Mouse (Mus musculus): Measurements from ENCODE around the gene Trim37. TPM values are rescaled to one million over a fixed set of nuclear protein-coding genes. Genes with fewer than 3 reads are reported as not detected.

Trim37 gene
- polyA plus RNA-seq (2015; fragmentation: Nextera tagmentation; extraction: Ambion mirVana), result 82.2 and 87.3 TPM in 2 replicates

DNA sequence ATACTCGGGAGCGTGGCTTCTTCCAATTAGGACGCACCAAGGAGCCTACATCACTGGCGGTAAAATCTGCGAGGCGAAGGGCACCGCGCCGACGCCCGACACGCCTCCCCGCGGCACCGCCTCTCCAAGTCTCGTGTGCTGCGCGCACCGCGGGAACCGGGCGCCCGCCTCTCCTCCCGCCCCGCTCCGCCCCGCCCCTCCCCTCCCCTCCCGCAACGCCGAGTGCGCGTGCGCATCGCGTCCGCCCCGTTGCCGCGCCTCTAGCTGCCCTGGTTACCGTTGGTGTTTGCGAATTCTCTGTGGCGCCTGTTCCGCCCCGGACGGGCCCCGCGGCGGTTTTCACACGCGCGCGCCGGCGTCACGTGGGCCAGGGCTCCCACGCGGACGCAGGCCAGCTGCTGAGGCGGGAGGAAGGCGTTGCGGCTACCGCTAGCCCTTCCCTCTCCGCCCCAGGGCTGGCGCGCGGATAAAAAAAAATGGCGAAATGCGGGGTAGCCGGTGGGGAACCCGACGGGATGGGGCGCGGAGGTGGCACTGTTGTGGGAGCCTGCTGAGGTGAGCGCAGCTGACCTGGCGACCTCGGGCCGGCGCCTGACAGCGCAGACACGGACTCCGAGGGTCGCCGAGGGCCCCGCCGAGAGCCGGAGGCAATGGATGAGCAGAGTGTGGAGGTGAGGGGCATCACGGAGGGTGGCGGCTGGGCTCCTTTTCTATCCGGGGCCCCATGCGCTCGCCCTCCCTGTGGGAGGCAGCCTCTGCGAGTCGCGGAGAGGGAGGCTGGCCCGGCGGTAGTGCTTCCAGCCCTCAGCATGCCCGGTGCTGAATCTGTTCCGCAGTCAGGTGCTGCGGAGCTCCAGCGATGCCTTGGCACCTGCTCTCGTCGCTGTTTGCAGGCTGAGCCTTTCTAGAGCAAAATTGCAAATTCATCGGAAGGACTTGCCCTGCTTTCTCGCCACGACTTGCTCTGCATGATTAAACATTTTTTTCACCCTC, at the start of gene Trim37:
Trim37 (plus strand) TSS at position 254 of the 993 bp plus-strand sequence.
- ATAC-seq, result peak; percentile 93
- under 1% methylated on average over 95 of the region's 105 CpGs for WGBS

DNA sequence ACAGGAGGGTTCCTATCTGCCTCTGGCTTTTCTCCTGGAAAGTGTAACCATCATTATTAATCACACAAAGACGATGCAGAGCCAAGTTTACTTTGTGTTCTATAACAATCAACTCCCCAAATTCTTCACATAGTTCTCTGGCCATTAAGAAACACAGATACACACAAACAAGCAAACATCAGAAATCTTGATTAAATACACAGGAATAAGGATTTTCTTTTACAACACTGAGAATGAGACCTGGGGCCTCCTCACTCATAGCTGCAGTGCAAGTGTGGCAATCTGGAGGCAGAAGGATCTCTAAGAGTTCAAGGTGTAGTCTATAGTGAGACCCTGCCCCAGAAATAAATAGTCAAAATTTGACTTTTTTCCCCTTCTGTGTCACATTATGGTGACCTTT, 43.2 kb upstream of the Trim37 start:
- Histone ChIP-seq H3K4me2 (no peak overlapping the region), H3K4me1 (peaks cover 25% of the 10 kb centered on the region), H3K4me3 (no peak overlapping the region), H3K9me3 (replicated peaks) (no peaks in the 10 kb centered on the region), H3K9ac (no peak overlapping the region), H3K27me3 (no peaks in the 10 kb centered on the region), H3K27ac (no peak overlapping the region), H3K36me3 (ENCODE audit: poor library complexity, severe bottlenecking) (peaks cover 55% of the 10 kb centered on the region)
- ATAC-seq, result no peak
- 86% methylated on average over 1 of the region's 1 CpGs for WGBS

More for the DNA sequence above, at the start of gene Trim37:
- Histone ChIP-seq H3K4me2 (peak within 1 kb of the TSS; percentile 69), H3K4me3 (peak within 1 kb of the TSS; percentile 95), H3K9ac (peak within 1 kb of the TSS; percentile 92), H3K9me3 (replicated peaks) (no peaks in the 10 kb centered on the region), H3K27me3 (no peaks in the 10 kb centered on the region), H3K36me3 (ENCODE audit: poor library complexity, severe bottlenecking) (peaks cover 38% of the 10 kb centered on the region), H3K27ac (peak within 1 kb of the TSS; percentile 93), H3K4me1 (peaks cover 23% of the 10 kb centered on the region)

DNA sequence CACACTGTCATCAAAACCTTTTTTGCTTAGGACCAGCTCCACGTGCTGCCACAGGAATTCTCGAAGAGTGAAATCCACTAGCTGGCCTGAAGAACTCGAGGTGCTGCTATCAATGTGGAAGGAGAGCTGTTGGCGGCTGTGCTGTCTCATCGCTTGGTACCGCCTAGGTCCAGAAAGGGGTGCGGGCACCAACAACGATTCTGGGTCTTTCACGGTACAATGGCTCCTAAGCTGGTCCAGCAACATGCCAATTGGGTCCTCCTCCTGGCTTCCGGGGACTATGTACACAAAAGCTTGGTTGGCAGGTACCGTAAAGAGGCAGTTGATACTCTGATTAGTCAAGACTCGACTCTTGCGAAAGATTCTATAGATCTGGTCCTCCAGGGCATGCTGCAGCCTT, 41.4 kb upstream of the Trim37 start:
- no peaks in the 10 kb centered on the region for H3K9me3 ChIP-seq (replicated peaks)
- peak overlapping the region; percentile 95 for H3K4me2 ChIP-seq
- ATAC-seq, result no peak
- H3K36me3 ChIP-seq (ENCODE audit: poor library complexity, severe bottlenecking), result peaks cover 40% of the 10 kb centered on the region
- H3K27me3 ChIP-seq, result no peaks in the 10 kb centered on the region
- 93% methylated on average over 13 of the region's 13 CpGs for WGBS
- peaks cover 25% of the 10 kb centered on the region for H3K4me1 ChIP-seq
- peak overlapping the region; percentile 96 for H3K4me3 ChIP-seq
- H3K9ac ChIP-seq, result peak overlapping the region; percentile 95; the same call in 1 of the 2 replicates
- H3K27ac ChIP-seq, result no peak overlapping the region

DNA sequence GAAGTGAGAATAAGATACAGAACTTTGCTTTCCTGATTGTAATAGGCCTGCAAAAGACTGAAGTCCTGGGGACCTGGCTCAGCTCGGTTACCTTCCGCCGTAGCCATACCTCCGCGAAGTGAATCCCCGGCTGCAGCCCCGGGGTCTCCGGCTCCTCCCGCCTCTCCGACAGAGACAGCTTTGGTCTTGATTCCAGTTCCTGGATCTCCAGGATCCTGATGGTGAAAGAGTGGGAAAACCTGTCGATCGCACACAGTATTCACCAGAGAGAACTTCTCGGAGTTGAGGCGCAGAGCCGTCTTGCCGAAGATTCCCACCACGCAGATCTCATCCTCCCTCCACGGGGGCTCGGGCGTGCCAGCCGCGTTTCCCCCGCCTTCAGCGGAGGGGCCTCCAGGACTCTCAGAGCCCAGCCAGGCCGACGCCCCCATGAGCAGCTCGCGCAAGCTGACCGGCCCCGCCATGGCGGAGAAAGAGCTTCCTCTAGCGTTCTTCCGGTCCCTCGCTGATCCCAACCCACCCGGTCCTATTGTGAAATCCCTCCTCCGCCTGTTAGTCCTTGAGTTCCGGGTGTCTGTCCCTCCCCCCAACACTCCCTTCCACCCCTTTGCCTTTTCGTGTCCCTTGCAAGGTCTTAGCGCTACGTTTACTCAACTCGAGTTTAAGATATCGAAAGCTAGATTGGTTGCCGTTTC, 40.4 kb upstream of the Trim37 start, which contains the start of gene Smg8:
Smg8 (minus strand) TSS at position 485 of the 695 bp plus-strand sequence.
- 2% methylated on average over 43 of the region's 43 CpGs for WGBS

DNA sequence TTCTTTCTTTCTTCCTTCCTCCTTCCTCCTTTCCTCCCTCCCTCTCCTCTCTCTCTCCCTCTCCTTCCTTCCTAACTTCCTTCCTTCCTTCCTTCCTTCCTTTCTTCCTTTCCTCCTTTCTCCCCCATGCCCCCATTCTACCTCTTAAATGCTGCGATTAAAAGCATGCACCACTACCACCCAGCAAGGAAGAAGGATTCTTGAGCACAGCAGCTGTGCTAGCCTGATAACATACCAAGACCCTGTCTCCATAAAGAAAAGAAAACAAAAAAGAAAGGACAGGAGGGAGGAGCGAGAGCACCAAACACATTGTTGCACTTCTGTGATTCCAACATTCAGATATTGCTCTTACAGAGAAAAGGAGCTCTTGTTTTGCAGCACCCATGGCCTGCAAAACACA, 39.7 kb upstream of the Trim37 start:
- H3K9ac ChIP-seq, result peak overlapping the region; percentile 95; the same call in 1 of the 2 replicates
- H3K4me3 ChIP-seq, result peak overlapping the region; percentile 96
- no peak for ATAC-seq
- H3K9me3 ChIP-seq (replicated peaks), result no peaks in the 10 kb centered on the region
- 76% methylated on average over 2 of the region's 2 CpGs for WGBS
- no peaks in the 10 kb centered on the region for H3K27me3 ChIP-seq
- peaks cover 25% of the 10 kb centered on the region for H3K4me1 ChIP-seq
- peak overlapping the region; percentile 95 for H3K4me2 ChIP-seq
- no peak overlapping the region for H3K27ac ChIP-seq
- H3K36me3 ChIP-seq (ENCODE audit: poor library complexity, severe bottlenecking), result peaks cover 41% of the 10 kb centered on the region

More for the DNA sequence above, 40.4 kb upstream of the Trim37 start, which contains the start of gene Smg8:
- Histone ChIP-seq H3K4me2 (peak within 1 kb of the TSS; percentile 95), H3K4me1 (peaks cover 25% of the 10 kb centered on the region), H3K4me3 (peak within 1 kb of the TSS; percentile 96), H3K27me3 (no peaks in the 10 kb centered on the region), H3K27ac (peak within 1 kb of the TSS; percentile 59), H3K9ac (peak within 1 kb of the TSS; percentile 95), H3K9me3 (replicated peaks) (no peaks in the 10 kb centered on the region), H3K36me3 (ENCODE audit: poor library complexity, severe bottlenecking) (peaks cover 40% of the 10 kb centered on the region)
- ATAC-seq, result peak; percentile 91

DNA sequence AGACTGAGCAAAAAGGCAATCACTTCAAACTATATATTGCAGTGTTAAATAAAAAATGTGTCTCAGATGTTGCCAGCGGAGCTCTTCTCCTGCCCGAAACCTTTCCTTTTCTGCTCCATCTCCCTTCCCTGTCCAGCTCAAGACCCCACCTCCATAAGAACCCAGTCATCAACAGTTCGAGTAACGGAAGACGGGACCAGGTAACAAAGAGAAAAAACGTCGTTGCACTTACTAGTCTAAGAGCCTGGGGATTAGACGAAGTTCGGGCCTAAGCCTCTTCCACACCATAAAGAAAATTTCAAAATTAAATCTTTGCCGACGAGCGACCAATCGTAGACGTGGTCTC, 18.5 kb upstream of the Trim37 start, which contains the start of gene Prr11:
Prr11 (minus strand) TSS at position 300 of the 346 bp plus-strand sequence.
- no peak for ATAC-seq
- H3K27me3 ChIP-seq, result no peaks in the 10 kb centered on the region
- peak within 1 kb of the TSS; percentile 99 for H3K4me3 ChIP-seq
- WGBS, result under 1% methylated on average over 14 of the region's 14 CpGs
- H3K9me3 ChIP-seq (replicated peaks), result no peaks in the 10 kb centered on the region
- peak within 1 kb of the TSS; percentile 97 for H3K27ac ChIP-seq
- H3K4me2 ChIP-seq, result peak within 1 kb of the TSS; percentile 72
- H3K36me3 ChIP-seq (ENCODE audit: poor library complexity, severe bottlenecking), result peaks cover 34% of the 10 kb centered on the region
- peak within 1 kb of the TSS; percentile 100 for H3K9ac ChIP-seq
- peaks cover 35% of the 10 kb centered on the region for H3K4me1 ChIP-seq

DNA sequence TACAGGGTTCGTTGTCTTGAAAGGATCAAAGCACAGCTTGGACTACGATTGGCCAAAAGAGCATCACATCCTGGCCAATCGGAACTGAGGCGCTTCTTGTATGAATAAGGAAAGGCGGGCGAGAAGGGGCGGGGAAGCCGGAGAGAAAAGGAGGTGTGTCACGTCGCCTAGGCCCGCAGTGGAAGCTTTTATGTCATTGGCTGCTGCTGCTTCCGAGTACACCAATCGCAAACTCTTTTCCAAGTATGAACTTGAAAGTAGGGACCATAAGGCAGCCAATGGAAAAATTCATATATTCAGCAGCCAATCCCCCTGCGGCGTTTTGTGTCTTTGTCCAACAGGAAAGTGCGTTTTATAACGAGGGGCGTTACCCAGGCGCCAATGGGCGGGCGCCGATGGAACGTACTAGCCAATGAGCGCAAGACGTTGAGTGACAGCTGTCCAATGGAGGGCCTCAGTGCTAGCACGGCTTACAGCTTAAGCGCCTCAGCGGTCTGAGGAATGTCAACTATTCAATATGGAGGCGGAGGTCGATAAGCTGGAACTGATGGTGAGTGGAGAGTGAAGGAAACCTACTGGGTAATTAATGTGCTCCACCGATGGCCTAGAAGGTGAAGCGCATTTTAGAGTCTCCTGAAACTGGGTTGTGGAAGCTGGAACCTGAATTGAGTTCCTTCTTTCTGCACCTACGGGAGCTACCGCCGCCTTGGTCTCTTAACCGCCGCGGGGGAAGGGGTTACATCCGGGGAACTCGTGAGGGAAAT, 17.9 kb upstream of the Trim37 start, which contains the start of gene Ska2:
Ska2 (plus strand) TSS at position 480 of the 764 bp plus-strand sequence.
- peak within 1 kb of the TSS; percentile 99 for H3K4me3 ChIP-seq
- no peaks in the 10 kb centered on the region for H3K27me3 ChIP-seq
- H3K9ac ChIP-seq, result peak within 1 kb of the TSS; percentile 100
- peaks cover 38% of the 10 kb centered on the region for H3K4me1 ChIP-seq
- peak within 1 kb of the TSS; percentile 72 for H3K4me2 ChIP-seq
- peak; percentile 99 for ATAC-seq
- no peaks in the 10 kb centered on the region for H3K9me3 ChIP-seq (replicated peaks)
- H3K27ac ChIP-seq, result peak within 1 kb of the TSS; percentile 97
- peaks cover 33% of the 10 kb centered on the region for H3K36me3 ChIP-seq (ENCODE audit: poor library complexity, severe bottlenecking)
- under 1% methylated on average over 40 of the region's 40 CpGs for WGBS

DNA sequence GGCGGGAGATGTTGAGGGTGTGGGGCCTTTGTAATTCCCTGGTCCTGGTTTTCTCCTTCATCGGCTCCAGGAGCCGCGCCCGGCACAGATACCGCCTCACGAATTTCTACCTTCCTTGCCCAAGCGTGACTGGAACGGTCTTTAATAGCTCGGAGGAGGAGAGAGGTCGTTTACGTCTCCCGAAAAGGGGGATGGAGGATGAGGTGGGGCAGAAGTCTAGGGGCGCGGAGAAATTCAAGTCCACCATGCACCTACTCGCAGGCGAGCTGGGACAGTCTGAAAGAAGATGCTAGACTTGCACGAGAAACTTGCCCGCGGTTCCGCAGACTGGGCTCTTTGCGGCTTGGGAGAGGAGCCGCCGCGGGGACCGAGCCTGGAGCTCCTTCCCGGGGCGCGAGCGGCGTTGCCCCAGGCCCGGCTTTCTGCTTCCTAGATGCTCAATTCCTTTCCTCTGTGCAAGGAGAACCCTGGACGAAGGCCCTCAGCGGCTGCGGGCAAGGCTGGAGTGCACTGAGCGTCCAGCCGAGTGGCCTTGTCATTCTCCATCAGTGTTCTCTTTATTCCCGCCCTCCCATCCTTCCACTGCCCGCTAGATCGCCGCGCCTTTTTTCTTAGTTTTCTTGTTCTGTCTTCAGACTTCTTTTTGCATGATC, 17.2 kb upstream of the Trim37 start:
- Histone ChIP-seq H3K4me1 (peaks cover 38% of the 10 kb centered on the region), H3K4me2 (peak overlapping the region; percentile 72), H3K27ac (peak overlapping the region; percentile 97), H3K27me3 (no peaks in the 10 kb centered on the region), H3K4me3 (peak overlapping the region; percentile 99), H3K36me3 (ENCODE audit: poor library complexity, severe bottlenecking) (peaks cover 32% of the 10 kb centered on the region), H3K9me3 (replicated peaks) (no peaks in the 10 kb centered on the region), H3K9ac (peak overlapping the region; percentile 100)
- under 1% methylated on average over 42 of the region's 42 CpGs for WGBS
- no peak for ATAC-seq

DNA sequence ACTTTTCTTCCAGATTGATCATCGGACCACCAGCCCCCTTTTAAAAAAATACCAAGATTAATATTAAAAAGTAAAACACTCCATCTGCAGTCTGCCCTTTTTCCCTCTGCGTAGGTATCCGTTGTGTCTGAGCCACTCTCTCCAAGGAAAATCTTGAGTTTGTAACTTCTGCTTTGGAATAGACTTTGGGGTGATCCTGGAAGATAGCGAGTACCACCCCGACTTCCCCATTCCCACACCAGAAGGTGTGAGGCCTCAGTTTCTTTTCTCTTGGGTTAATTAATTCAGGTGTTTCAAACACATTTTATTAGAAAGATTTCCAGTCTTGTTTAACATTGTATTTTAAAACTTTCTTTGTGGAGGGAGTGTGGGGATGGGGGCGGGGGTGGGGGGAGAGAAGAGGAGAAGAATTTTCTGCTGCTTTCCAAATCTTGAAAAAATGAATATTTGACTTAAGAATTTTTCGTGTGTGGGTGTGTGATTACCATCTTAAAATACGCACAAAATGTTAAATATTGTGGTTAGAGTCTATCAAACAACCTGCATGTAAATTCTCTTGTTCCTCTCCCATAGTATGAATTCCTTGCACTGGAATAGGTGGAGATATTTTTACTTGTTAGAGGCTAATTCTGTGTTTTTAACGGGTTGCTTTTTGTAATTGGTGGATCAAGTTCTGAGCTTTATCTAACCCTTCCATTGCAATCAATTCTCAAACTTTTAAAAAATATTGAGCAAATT, 16.5 kb upstream of the Trim37 start:
- WGBS, result 3% methylated on average over 9 of the region's 9 CpGs
- peak overlapping the region; percentile 100 for H3K9ac ChIP-seq
- peak overlapping the region; percentile 72 for H3K4me2 ChIP-seq
- peaks cover 41% of the 10 kb centered on the region for H3K4me1 ChIP-seq
- ATAC-seq, result no peak
- peak overlapping the region; percentile 97 for H3K27ac ChIP-seq
- H3K4me3 ChIP-seq, result peak overlapping the region; percentile 99
- peaks cover 32% of the 10 kb centered on the region for H3K36me3 ChIP-seq (ENCODE audit: poor library complexity, severe bottlenecking)
- no peaks in the 10 kb centered on the region for H3K9me3 ChIP-seq (replicated peaks)
- H3K27me3 ChIP-seq, result no peaks in the 10 kb centered on the region

DNA sequence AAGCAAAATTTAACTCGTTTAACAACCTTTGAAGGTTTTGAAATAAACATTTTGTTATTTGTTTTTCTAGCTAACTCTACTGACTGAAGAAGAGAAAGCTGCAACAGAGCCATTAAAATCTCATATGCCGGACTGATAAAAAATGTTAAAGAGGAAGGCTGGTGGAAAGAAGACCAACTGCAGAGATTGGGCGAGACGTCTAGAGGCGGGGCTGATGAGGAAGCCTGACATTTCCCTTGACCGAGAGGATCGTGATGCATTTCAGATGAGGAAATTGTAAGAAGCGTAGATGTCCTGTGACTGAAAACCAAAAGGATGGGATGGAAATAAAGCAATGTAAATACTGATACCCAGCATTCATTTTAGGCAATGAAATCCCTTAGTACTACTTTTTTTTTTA, 5.0 kb upstream of the Trim37 start:
- Histone ChIP-seq H3K4me3 (no peak overlapping the region), H3K9me3 (replicated peaks) (no peaks in the 10 kb centered on the region), H3K36me3 (ENCODE audit: poor library complexity, severe bottlenecking) (peaks cover 68% of the 10 kb centered on the region), H3K4me2 (no peak overlapping the region), H3K4me1 (peaks cover 5% of the 10 kb centered on the region), H3K27ac (no peak overlapping the region), H3K9ac (no peak overlapping the region), H3K27me3 (no peaks in the 10 kb centered on the region)
- WGBS, result 85% methylated on average over 8 of the region's 8 CpGs
- ATAC-seq, result no peak
